Mouse (Mus musculus): ENCODE measurements around the gene Tsr1.

GRCm38 (mm10) chr11:74869603-74870002 is 28.3 kb upstream of the Tsr1 start:
- TF ChIP-seq CTCF (IDR thresholded peaks at IDR 0.05; ENCODE audit: control insufficient read depth, insufficient read depth, insufficient replicate concordance, low read depth, low read length) (no peak), POLR2A (IDR thresholded peaks at IDR 0.05; ENCODE audit: control insufficient read depth, low read depth, low read length) (no peak)

All from testis, adult 2 months (tissue).